Mouse (Mus musculus): ENCODE measurements around the gene 4930438A08Rik.
"Not testable (repeated sequence)": the region's sequence is repeated elsewhere in the genome, so short reads cannot be mapped to it uniquely, and the experiment has no call there.

4930438A08Rik gene

GRCm38 (mm10) chr11:58281970-58282496 is 7.4 kb downstream of the 4930438A08Rik start:
- no peak for DNase-seq (ENCODE audit: low spot score)

DNA sequence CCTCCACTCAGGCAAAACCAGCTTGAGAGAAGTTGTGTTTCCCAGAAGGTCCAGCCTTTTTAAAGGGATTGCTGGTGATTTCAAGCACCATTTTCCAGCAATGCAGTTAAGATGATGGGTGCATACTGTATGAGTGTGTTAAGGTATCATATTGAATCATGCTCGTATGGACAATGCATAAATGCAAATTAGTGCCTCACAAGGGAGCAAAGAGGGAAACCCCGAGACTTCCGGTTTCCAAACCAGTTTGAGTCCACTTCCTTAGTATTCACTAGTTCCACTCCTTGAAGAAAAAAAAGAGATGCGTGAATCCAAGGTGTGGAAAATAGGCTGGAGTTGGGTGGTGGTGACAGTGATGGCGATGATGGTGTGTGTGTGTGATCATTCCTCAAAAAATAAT is 7.9 kb downstream of the 4930438A08Rik start:
- DNase-seq (ENCODE audit: low spot score), result no peak

DNA sequence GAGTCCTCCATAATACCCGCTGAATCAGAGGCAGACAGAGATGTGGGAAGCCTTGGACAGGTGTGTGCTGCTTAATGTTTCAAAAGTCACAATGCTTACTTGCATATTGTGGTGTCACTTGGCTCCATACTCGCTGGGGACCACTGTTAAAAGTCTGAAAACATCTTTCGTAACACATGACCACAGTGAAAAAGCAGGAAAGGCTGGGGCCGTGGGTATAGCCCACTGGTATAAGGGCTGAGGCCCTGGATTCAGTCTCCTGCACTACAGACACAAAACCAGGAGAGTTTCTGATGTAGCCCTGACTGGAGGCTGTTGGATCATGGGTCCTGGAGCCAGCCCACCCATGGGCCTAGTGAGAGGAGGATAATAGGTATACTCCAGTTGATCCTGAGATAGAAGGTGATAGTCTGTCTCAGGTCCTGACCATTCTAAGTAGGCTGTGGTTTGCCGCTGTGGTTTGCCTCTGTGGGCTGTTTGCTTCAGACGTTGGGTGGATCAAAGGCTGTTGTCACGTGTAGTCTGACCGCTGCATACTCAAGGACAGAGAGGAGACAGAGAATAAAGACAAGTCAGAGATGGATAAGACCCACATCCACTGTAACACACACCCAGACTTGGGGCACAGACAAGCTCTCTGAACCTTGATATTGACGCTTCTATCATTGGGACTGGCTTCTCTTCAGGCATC is 15.5 kb downstream of the 4930438A08Rik start:
- DNase-seq (ENCODE audit: low spot score), result no peak

DNA sequence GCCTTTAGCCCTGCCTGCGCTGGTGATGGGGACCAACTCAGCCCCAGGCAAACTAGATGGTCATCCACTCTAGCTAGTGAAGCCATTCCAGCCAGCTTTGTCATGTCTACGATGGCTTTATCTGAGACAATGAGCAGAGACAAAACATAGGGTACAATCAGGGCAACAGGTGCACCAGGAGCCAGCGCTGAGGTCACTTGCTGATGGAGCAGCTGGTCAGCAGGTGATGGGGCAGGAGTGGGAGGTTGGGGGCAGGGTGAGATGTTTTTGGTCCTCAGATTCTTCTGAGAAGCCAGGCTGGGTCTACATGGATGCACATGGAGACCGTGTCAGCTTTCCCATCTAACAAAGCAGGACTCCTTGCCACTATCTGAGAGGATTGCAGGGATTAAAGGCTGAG is 16.2 kb downstream of the 4930438A08Rik start:
- no peak for DNase-seq (ENCODE audit: low spot score)

DNA sequence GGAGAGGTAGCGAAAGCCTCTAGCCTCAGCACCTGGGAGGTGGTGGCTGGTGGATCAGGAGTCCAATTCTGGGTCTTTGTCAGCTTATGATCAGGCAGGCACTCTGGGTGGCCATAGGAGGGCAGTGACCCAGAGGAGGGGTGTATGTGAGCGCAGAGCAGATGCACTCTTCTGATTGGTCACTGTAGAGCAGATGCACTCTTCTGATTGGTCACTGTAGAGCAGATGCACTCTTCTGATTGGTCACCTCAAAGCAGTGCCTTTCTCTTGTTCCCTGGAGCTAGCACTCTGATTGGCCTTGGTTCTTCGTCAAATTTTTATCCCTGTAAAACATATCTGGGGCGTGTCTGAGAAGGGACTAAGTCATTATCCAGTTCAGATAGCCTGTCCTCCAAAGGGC is 18.2 kb downstream of the 4930438A08Rik start:
- no peak for DNase-seq (ENCODE audit: low spot score)

DNA sequence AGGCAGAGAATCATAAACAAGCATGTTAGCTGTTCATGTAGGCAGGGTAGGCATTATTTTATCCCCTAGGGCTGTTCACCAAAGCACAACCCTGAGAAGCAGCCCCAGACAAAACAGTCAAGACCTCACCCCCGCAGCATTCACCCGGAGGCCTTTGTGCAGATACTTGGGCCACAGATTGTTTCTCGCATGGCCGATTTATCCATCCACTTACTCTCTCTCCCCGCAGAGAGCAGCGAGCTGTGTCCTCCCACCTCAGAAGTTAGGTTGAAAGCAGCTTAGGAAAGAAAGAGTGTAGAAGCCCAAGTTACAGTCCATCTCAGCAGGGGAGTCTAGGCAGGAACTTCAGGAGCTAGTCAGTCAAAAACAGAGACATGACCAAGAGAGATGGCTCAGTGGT is 22.8 kb downstream of the 4930438A08Rik start:
- DNase-seq (ENCODE audit: low spot score), result no peak

- peak; percentile 73 for DNase-seq (ENCODE audit: low spot score)
Observed at GRCm38 (mm10) chr11:58301057-58301456, 26.5 kb downstream of the 4930438A08Rik start.

- peak; percentile 99 for DNase-seq (ENCODE audit: low spot score)
Observed at GRCm38 (mm10) chr11:58301837-58302754, 27.5 kb downstream of the 4930438A08Rik start.

- no peak for DNase-seq (ENCODE audit: low spot score)
Observed at GRCm38 (mm10) chr11:58302774-58303445, 28.3 kb downstream of the 4930438A08Rik start.

- DNase-seq (ENCODE audit: low spot score), result no peak
Observed at GRCm38 (mm10) chr11:58303594-58303993, 29.0 kb downstream of the 4930438A08Rik start.

DNA sequence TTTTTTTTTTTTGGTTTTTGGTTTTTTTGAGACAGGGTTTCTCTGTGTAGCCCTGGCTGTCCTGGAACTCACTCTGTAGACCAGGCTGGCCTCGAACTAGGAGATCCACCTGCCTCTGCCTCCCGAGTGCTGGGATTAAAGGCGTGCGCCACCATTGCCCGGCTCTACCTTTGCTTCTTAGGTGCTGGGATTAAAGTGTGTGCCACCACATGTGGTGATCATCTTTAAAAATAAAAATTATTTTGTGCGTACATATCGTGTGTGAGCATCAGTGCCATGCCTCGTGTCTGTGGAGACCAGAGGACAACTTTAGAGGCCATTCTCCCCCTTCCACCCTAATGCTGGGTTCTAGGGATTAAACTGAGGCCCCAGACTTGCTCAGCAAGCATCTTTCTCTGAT is 30.7 kb downstream of the 4930438A08Rik start:
- not testable (repeated sequence) for DNase-seq (ENCODE audit: low spot score)

DNA sequence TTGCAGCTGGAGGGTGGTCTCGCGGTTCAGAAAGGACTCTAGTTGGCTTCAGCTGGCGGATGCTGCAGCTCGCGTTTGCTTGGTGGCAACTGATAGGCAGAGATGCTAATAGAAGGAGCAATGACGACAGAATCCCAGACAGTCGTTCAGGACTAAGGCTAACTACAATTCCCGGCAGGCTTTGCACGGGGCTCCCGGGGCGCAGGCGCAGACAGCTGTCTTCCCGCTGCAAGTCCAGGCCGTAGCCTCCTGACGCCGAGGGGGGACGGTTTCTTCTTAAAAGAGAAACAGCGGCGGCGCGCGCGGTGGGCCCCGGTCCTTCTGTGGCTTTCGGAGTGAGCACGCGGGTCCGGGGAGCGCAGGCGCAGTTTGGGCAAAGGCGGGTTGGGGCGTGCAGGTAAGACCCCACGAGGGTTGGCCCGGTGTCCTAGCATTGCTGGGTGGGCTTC is 32.3 kb downstream of the 4930438A08Rik start, which contains the start of gene Zfp692:
Zfp692 (plus strand) TSS at position 210 of the 449 bp plus-strand sequence.
- DNase-seq (ENCODE audit: low spot score), result peak; percentile 83

DNA sequence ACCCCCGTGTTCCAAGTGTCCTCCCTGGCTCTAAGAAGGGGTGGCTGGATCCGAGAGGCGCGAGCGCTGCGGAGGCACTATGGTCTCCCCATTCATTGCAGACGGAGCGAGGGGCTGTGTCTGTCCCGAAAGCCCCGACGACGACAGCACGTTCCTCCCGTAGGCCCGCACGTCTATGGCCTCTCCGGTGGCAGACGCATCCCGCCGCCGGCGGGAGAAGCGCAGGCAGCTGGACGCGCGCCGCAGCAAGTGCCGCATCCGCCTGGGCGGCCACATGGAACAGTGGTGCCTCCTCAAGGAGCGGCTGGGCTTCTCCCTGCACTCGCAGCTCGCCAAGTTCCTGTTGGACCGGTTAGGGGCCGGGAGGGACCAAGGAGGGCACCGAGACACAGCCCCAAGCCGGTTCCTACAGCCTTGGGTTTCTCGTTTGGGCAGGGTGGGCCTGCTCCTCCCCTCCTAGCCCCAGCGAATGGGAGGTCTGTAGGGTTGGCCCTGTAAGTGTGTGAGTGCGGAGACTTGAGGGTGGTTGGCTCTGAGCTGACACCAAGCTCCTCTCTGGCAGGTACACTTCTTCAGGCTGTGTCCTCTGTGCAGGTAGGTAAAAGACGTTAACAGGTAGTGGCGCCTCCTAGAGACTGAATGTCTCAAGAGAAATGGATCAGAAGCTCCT is 32.9 kb downstream of the 4930438A08Rik start:
- DNase-seq (ENCODE audit: low spot score), result peak; percentile 52

GRCm38 (mm10) chr11:58308661-58309060 is 34.1 kb downstream of the 4930438A08Rik start:
- no peak for DNase-seq (ENCODE audit: low spot score)

DNA sequence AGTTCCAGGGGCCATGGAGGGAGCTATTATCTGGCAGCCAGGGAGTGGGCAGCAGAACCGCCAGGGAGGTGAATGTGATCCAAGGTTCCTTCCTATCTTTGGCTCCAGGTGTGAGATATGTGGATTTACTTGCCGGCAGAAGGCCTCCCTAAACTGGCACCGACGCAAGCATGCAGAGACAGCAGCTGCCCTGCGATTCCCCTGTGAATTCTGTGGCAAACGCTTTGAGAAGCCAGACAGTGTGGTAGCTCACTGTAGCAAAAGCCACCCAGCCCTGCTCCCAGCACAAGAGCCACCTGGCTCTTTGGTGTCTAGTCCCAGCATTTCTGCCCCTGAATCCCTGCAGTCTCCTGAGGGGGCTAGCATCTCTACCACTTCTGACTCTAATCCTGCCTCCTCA is 39.5 kb downstream of the 4930438A08Rik start:
- no peak for DNase-seq (ENCODE audit: low spot score)

DNA sequence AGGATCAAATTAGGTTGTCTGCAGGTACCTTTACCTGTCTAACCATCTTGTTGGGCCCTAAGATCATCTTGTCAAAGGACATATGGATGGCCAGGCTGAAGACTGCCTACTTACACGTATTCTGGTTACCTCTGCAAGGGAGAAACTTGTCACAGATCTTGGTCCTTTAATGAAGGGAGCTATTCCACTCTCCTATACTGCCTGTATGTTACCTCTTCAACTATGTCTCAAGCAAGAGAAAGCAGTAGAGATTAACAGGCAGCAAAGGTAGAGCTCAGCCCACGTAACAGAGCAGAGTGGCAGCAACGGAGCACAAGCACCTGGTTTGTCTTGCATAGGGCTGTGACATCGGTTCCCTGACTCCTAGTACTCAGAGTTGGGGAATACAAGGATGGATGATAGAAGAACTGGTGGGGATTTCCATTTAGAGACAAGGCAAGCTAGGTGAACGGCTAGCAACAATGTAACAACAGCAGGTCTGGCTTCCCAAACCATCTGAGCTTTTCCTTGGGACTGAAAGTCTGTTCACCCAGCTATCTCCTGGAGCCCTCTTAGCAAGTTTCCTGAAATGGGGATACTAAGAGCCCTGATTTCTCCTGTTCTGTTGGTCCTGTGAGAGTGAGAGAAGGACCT is 41.1 kb downstream of the 4930438A08Rik start:
- DNase-seq (ENCODE audit: low spot score), result no peak

DNA sequence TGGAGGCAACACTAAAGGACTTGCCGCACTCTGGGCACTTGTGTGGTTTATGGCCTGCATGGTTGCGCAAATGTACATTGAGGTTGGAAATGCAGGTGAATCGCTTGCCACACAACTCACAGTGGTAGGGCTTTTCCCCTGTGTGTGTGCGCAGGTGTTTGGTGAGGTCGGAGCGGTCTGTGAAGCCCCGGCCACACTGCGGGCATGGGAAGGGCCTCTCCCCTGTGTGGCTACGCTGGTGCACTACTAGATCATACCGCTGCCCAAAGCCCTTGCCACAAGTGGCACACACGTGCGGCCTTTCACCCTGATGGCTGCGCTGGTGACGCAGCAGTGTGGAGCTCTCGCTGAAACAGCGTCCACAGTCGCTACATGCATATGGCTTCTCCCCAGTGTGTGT is 41.7 kb downstream of the 4930438A08Rik start:
- no peak for DNase-seq (ENCODE audit: low spot score)

DNA sequence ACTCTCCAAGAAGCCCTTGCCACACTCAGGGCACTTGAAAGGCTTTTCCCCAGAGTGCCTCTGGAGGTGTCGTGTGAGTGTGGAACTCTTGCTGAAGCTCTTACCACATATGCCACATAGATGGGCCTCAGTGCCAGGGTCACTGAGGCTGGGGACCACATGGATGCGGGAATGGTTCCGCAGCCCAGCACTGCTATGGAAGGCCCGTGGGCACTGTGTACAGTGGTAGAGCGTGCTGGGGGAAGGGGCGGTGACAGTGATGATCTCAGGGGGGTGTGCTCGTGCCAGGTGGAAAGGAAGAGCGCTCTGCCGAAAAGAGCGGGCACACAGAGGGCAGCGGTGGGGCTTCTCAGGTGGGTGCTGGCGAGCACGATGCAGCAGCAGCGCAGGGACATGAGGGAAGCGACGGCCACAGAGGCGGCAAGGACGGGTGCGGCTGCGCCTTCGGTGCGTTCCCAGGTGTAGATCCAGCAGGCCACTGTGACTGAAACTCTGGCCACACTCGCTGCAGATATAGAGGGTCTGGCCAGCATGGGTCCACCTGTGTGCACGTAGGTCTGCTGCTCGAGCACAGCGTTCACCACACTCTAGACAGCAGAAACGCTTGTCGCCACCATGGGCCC is 42.3 kb downstream of the 4930438A08Rik start:
- DNase-seq (ENCODE audit: low spot score), result no peak

DNA sequence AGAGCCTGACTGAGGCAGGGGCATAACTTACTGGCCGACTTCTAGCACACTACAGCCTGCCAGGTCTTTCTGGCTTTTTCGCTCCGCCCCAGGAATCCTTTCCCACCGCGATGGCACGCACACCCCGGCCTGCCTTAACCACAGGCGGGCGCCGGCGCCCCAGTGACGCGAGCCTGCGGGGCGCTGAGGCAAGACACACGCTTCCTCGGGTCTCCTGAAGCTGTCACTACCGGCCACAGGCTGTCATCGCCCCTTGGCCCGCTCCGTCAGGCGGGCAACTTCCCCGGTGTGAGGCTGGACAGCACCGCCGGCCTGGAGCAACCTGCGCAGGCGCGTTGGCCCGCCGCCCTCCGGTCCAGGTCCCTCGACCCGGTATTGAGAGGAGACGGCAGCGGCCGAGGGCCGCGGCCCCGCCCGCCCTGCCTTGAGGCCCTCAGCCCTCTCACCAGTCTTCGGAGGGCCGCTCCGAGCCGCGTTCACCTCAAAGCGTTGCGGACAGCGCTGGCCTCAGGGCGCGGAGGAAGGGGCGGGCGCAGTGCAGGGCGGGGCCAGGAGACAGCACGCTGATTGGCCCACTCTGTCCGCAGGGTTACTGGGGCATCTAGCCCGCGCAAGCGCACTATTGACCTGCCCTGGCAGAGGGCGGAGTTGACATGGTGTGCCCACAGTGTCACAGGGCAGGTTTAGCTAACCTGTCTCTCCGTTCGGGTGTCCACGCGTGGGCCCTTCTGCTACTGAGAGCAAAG is 48.4 kb downstream of the 4930438A08Rik start:
- DNase-seq (ENCODE audit: low spot score), result peak; percentile 93
